25 mouse cellular contexts compared by ENCODE assay signal in the genomic region with DNA sequence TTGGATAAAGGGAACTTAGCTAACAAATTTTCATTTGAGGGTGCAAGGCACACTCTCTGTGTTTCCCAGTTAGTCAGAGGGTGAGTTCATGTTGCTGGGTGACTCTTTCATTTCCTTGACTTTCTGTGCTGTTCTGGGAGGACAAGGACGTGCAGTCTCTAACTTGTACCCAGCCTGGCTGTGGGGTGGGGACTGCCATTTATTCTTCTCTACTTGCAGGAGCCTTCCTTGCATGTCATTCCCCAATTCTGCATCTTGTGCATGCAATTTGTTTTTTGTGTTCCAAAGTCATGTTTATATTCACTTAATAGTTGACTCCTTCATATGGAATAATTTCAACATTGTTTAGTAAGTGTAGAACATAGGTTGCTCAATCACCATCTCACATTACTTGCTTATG. TPM values are rescaled to one million over a fixed set of nuclear protein-coding genes. Genes with fewer than 3 reads are reported as not detected.
"Had no signal": no experiment of that assay in that cellular context is flagged by ENCODE, and none has a peak within 500 bp of the region (broad histone marks: within the 10 kb centered on the region; RNA-seq: fewer than 3 reads in every experiment).

No protein-coding gene starts in this region.

- H3K4me2 ChIP-seq: lung, embryonic 15.5 days; midbrain, embryonic 11.5 days; midbrain, embryonic 13.5 days; midbrain, embryonic 15.5 days; neural tube, embryonic 12.5 days; stomach, embryonic 15.5 days had no signal

- H3K36me3 ChIP-seq: lung, embryonic 15.5 days; midbrain, embryonic 13.5 days; midbrain, embryonic 15.5 days; neural tube, embryonic 12.5 days; stomach, embryonic 15.5 days had no signal

- ATAC-seq: liver, postnatal 0 days; lung, postnatal 0 days; midbrain, embryonic 13.5 days; midbrain, embryonic 15.5 days had no signal

- H3K9me3 ChIP-seq: lung, embryonic 15.5 days; megakaryocyte, embryonic 14.5 days; midbrain, embryonic 13.5 days; midbrain, embryonic 15.5 days; neural tube, embryonic 12.5 days; stomach, embryonic 15.5 days had no signal

- H3K9ac ChIP-seq: liver, postnatal 0 days; lung, embryonic 15.5 days; midbrain, embryonic 13.5 days; midbrain, embryonic 15.5 days; neural tube, embryonic 12.5 days; stomach, embryonic 15.5 days had no signal

- H3K4me3 ChIP-seq: lung, embryonic 15.5 days; megakaryocyte, embryonic 14.5 days; midbrain, embryonic 13.5 days; midbrain, embryonic 15.5 days; neural tube, embryonic 12.5 days; stomach, embryonic 15.5 days had no signal

- H3K4me1 ChIP-seq: lung, embryonic 15.5 days; megakaryocyte, embryonic 14.5 days; midbrain, embryonic 13.5 days; midbrain, embryonic 15.5 days; neural tube, embryonic 12.5 days; stomach, embryonic 15.5 days had no signal

- H3K27me3 ChIP-seq: lung, embryonic 15.5 days; megakaryocyte, embryonic 14.5 days; midbrain, embryonic 13.5 days; midbrain, embryonic 15.5 days; neural tube, embryonic 12.5 days; stomach, embryonic 15.5 days had no signal

- H3K27ac ChIP-seq: lung, embryonic 15.5 days; macrophage; midbrain, embryonic 13.5 days; midbrain, embryonic 15.5 days; neural tube, embryonic 12.5 days; stomach, embryonic 15.5 days had no signal

- DNase-seq: liver, postnatal 0 days; lung, adult 2 months; lung, postnatal 14 days; lung, postnatal 36 days; right cerebral cortex, postnatal 14 days; thymus, adult 2 months; thymus, postnatal 25 days; thymus, postnatal 4 days had no signal

RNA-seq across cellular contexts. Expression of gene Olfr996, which starts 24.2 kb away (rescaled TPM):
- total RNA-seq: megakaryocyte progenitor cell, adult 5-6 weeks; midbrain, postnatal 0 days; monocyte, adult 5-6 weeks; neutrophil, adult 5-6 weeks had no signal
- polyA plus RNA-seq: liver, postnatal 0 days; lung, adult 2 months; lung, embryonic 15.5 days; lung, postnatal 0 days; macrophage; midbrain, embryonic 11.5 days; midbrain, embryonic 13.5 days; midbrain, embryonic 15.5 days; midbrain, postnatal 0 days; neural tube, embryonic 12.5 days; neural tube, embryonic 14.5 days; spleen, adult 2 months; stomach, embryonic 15.5 days; testis, adult 2 months; thymus, adult 2 months; urinary bladder, adult 2 months had no signal

RNA-seq across cellular contexts. Expression of gene Olfr998, which starts 33.9 kb away (rescaled TPM):
- total RNA-seq: megakaryocyte progenitor cell, adult 5-6 weeks; midbrain, postnatal 0 days; monocyte, adult 5-6 weeks; neutrophil, adult 5-6 weeks had no signal
- polyA plus RNA-seq: liver, postnatal 0 days; lung, adult 2 months; lung, embryonic 15.5 days; lung, postnatal 0 days; macrophage; midbrain, embryonic 11.5 days; midbrain, embryonic 13.5 days; midbrain, embryonic 15.5 days; midbrain, postnatal 0 days; neural tube, embryonic 12.5 days; neural tube, embryonic 14.5 days; spleen, adult 2 months; stomach, embryonic 15.5 days; testis, adult 2 months; thymus, adult 2 months; urinary bladder, adult 2 months had no signal

RNA-seq across cellular contexts. Expression of gene 4833423E24Rik, which starts 36.0 kb away (rescaled TPM):
- total RNA-seq: megakaryocyte progenitor cell, adult 5-6 weeks; monocyte, adult 5-6 weeks; neutrophil, adult 5-6 weeks had no signal
- polyA plus RNA-seq: liver, postnatal 0 days; macrophage; midbrain, embryonic 11.5 days; midbrain, embryonic 13.5 days; neural tube, embryonic 12.5 days; spleen, adult 2 months; testis, adult 2 months had no signal

RNA-seq across cellular contexts. Expression of gene Olfr1000, which starts 56.9 kb away (rescaled TPM):
- total RNA-seq: megakaryocyte progenitor cell, adult 5-6 weeks; midbrain, postnatal 0 days; monocyte, adult 5-6 weeks; neutrophil, adult 5-6 weeks had no signal
- polyA plus RNA-seq: liver, postnatal 0 days; lung, adult 2 months; lung, embryonic 15.5 days; lung, postnatal 0 days; macrophage; midbrain, embryonic 11.5 days; midbrain, embryonic 13.5 days; midbrain, embryonic 15.5 days; midbrain, postnatal 0 days; neural tube, embryonic 12.5 days; neural tube, embryonic 14.5 days; spleen, adult 2 months; stomach, embryonic 15.5 days; testis, adult 2 months; thymus, adult 2 months; urinary bladder, adult 2 months had no signal
